Mouse (Mus musculus) bone marrow, adult 2 months (tissue): ENCODE results near the gene Ski. TPM values are rescaled to one million over a fixed set of nuclear protein-coding genes. Genes with fewer than 3 reads are reported as not detected.

Experiments
- H3K27ac ChIP-seq: fragments of 200-500 bp; 2 replicates; pipeline ENCODE4 v1.5.1; 2012; ENCODE audit warnings: low read depth, mild to moderate bottlenecking, control low read depth, inconsistent platforms, low read length; ENCODE audit not compliant: control insufficient read depth, poor library complexity, insufficient read depth
- H3K4me1 ChIP-seq: fragments of 200-500 bp; 2 replicates; pipeline ENCODE4 v1.6.1; 2011; ENCODE audit warnings: low read length; ENCODE audit not compliant: control insufficient read depth, insufficient read depth
- H3K4me3 ChIP-seq: fragments of 200-500 bp; replicated peaks from 2 replicates; pipeline ENCODE3; 2011; ENCODE audit warnings: mild to moderate bottlenecking, low read depth, low read length, control low read depth; ENCODE audit not compliant: control insufficient read depth
- CTCF ChIP-seq: fragments of 200-500 bp; IDR thresholded peaks from 2 replicates; pipeline ENCODE4 v1.5.1; 2011; ENCODE audit warnings: low read length, control low read depth; ENCODE audit not compliant: control insufficient read depth, insufficient read depth
- POLR2A ChIP-seq: fragments of 200-500 bp; IDR thresholded peaks from 2 replicates; pipeline ENCODE4 v1.6.1; 2011; ENCODE audit warnings: low read depth, mild to moderate bottlenecking, control low read depth, low read length, borderline replicate concordance; ENCODE audit not compliant: control insufficient read depth
- WGBS: fragments of 180-500 bp; shearing (Covaris S2); methylation state at CpG from one replicate; pipeline ENCODE4 v1.1.7; 2018; 5-methylcytosine and 5-hydroxymethylcytosine counted together
- polyA plus RNA-seq: library from polyadenylated mRNA; stranded (reverse); fragments of >200 nt; gene quantifications from 2 replicates; pipeline ENCODE4 v1.2.4, GENCODE M21; 2011; ENCODE audit warnings: low replicate concordance; ENCODE audit not compliant: missing spikeins, insufficient read depth, insufficient read length

The Ski gene
- polyA plus RNA-seq, 1 experiment: 10.4 TPM

DNA sequence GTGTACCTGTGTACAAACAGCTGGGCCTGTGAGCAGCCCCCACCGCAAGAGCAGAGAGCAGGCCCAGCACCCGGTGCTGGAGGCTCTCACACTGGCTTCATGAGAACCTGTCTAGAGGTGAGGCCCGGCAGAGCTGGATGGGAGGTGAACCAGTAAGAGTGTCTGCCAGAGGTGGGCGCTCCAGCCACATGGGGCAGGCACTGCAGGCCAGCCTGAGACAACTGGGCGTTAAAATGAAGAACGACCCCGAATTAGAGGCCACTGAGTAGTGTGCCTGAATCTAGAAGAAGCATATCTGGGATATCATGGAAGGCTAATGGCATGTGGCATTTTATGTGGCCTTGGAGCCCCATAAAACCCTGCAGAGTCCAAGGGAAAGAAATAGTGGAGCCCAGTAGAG is 102.4 kb downstream of the Ski start:
- Histone ChIP-seq H3K27ac (no peak overlapping the region; the same call in 1 of the 2 replicates), H3K4me1 (peaks cover 14% of the 10 kb centered on the region), H3K4me3 (no peak overlapping the region)
- TF ChIP-seq POLR2A (no peak), CTCF (peak; percentile 18; the same call in 1 of the 2 replicates)
- 87% methylated on average over 7 of the region's 7 CpGs for WGBS

DNA sequence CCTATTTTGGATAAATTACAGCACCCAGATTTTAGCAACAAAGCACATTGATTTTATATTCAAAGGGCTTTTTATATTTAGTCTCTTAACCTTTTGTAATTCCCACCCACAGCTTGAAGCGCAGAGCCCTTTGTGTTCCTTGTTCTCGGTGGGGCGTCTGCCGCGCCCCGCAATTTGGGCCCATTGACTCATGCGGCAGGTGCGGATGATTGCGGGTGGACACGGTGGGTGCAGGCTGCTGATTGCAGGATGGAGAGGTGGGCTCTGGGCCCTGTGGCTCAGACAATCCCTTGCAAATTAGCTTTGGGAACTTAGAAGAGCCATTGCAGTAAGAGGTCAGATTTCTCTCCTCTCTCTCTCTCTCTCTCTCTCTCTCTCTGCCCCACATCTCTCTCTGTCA is 104.1 kb downstream of the Ski start:
- TF ChIP-seq CTCF: no peak
- no peak for TF ChIP-seq POLR2A
- 89% methylated on average over 10 of the region's 10 CpGs for WGBS
- Histone ChIP-seq H3K27ac (no peak overlapping the region), H3K4me3 (no peak overlapping the region), H3K4me1 (peaks cover 14% of the 10 kb centered on the region)

DNA sequence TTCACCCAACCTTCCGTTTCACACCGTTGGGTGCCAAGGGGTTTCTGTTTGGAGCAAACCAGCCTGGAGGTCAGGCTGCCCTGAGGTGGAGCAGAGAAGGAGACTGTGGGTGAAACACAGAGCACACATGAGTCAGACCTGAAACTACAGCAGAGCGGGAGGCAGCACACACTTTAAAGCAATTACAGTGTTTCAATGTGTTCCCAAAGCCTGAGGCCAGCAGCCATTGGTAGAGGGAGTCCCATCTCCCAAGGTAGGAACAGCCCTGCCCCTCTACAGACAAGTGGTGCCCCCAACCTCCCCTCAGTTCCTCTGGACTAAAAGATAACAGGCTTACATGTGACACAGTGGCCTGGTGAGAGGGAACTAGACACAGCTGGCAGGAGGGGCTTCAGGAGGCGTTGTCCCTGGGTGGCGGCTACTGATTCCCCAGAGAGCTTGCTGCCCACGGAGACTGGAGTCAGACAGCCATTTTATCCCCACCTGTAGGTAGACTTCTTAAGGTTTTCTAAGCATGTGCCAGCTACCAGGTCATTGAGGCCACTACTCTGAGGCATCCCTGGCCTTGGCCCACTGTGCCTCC is 104.9 kb downstream of the Ski start:
- Histone ChIP-seq H3K27ac (peak overlapping the region; percentile 57), H3K4me1 (peaks cover 14% of the 10 kb centered on the region), H3K4me3 (no peak overlapping the region)
- 48% methylated on average over 6 of the region's 6 CpGs for WGBS
- TF ChIP-seq CTCF (no peak), POLR2A (no peak)

DNA sequence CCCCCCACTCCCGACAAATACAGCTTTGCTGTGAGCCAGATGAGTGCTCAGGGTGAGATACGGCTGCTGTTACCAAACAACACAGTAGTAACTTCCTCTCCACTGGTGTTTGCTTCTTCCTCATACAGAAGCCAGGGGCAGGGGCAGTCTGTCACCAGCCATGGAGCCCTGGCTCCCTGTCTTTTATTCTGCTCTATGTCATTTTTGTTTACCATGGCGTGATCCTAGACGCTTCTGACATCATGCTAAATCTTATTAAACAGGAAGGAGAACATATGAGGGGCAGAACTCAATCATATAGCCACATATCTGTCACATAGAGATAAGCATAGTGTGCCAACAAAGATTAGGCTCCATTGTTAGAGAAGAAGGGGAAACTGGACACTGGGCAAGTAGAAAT is 105.8 kb downstream of the Ski start:
- peaks cover 11% of the 10 kb centered on the region for H3K4me1 ChIP-seq
- H3K4me3 ChIP-seq: peak overlapping the region; percentile 50
- H3K27ac ChIP-seq: peak overlapping the region; percentile 92
- WGBS: 12% methylated on average over 4 of the region's 4 CpGs
- TF ChIP-seq POLR2A: no peak
- TF ChIP-seq CTCF: no peak

DNA sequence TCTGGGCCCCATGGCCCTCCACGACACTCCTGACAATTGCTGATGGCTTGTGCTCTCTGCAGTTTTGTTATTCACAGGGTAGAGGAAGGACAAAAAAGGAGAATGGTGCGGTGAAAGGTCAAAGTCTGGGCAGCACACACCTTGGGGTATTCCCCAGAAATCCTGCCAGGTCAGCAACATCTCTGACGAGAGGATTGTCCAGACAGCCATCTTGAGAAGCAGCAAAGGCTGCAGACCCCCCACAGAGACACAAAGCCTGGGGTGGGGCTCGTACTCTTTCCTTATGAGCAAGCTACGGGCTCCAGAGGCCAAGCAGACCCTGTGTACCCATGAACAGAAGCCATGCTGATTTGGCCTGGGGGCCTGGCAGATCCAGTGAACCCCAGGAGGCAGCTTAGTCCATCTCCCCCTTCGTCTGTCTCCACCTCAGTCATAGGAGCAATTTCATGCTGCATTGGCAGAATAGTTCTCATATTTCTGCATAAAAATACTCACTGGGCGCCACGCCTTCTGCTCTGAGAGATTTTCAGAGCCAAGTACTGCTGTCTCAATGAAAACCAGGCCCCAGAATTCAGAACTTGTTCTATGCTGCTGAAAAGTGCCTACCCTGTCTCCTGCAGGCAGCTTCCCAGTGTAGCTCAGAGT is 108.5 kb downstream of the Ski start:
- 76% methylated on average over 8 of the region's 8 CpGs for WGBS
- H3K4me3 ChIP-seq: no peak overlapping the region
- no peak overlapping the region for H3K27ac ChIP-seq
- H3K4me1 ChIP-seq: peaks cover 8% of the 10 kb centered on the region
- no peak for TF ChIP-seq CTCF
- TF ChIP-seq POLR2A: no peak

DNA sequence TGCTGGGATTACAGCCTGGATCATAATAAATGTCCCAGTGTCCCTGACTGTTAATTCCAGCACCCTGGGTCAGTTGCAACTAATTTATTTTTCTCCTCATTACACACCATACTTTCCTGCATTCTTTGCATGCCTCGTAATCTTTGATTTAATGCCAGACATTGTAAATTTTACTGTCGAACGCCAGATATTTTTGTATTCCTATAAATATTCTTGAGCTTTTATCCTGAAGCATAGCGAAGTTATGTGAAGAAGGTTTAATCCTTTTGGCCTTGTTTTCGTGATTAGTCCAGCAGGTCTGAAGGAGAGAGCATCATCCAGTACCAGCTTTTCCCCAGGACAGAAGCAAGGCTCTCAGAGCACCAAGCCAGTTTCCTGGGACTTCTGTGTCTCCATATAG is 112.9 kb downstream of the Ski start:
- Histone ChIP-seq H3K27ac (no peak overlapping the region), H3K4me1 (no peaks in the 10 kb centered on the region), H3K4me3 (no peak overlapping the region)
- TF ChIP-seq POLR2A (no peak), CTCF (no peak)
- WGBS: 80% methylated on average over 5 of the region's 5 CpGs

DNA sequence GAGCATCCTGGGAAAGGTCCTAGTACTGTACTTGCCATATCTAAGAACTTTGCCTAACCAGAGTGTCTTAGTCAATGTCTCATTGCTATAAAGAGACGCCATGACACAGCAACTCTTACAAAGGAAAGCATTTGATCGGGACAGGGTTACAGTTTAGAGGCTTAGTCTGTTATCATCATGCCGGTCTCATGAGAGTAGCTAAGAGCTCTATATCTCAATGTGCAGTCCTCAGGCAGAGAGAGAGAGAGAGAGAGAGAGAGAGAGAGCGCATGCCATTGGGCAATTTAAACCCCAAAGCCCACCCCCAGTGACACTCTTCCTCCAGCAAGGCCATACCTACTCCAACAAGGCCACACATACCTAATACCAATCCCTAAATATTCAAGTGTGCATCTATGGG is 114.5 kb downstream of the Ski start:
- no peak overlapping the region for H3K4me3 ChIP-seq
- H3K4me1 ChIP-seq: no peaks in the 10 kb centered on the region
- H3K27ac ChIP-seq: no peak overlapping the region
- WGBS: 57% methylated on average over 4 of the region's 4 CpGs
- TF ChIP-seq CTCF (no peak), POLR2A (no peak)

Other genes with a start within 250 kb of the Ski start
- not detected in 2 replicates for gene Plch2, start 165.8 kb downstream of the Ski start, polyA plus RNA-seq
- gene Pex10, start 155.6 kb downstream of the Ski start, polyA plus RNA-seq: 3.4 and 12.1 TPM in 2 replicates
- gene Rer1, start 136.2 kb downstream of the Ski start, polyA plus RNA-seq: 41.1 and 55.8 TPM in 2 replicates
- gene Morn1, start 136.0 kb downstream of the Ski start, polyA plus RNA-seq: 2.0 and 6.5 TPM in 2 replicates
- gene Faap20, start 27.2 kb upstream of the Ski start, polyA plus RNA-seq: 19.3 and 29.3 TPM in 2 replicates
- gene Prkcz, start 138.8 kb upstream of the Ski start, polyA plus RNA-seq: 1.9 TPM in 1 of 2 replicates, not detected in the other
- gene Gabrd, start 175.5 kb upstream of the Ski start, polyA plus RNA-seq: not detected in 2 replicates
- gene Cfap74, start 186.6 kb upstream of the Ski start, polyA plus RNA-seq: 0.54 and 0.85 TPM in 2 replicates
- not detected in 2 replicates for gene Tmem52, start 246.5 kb upstream of the Ski start, polyA plus RNA-seq